Mouse (Mus musculus) large intestine, adult 2 months (tissue): ENCODE measurements around the gene Atp6v0a4. TPM values are rescaled to one million over a fixed set of nuclear protein-coding genes. Genes with fewer than 3 reads are reported as not detected.

Source experiments
- DNase-seq: peaks from one replicate; pipeline ENCODE4 v3.0.0-alpha.2; 2012; ENCODE audit warnings: low read depth, low spot score
- WGBS: fragments of 180-500 bp; shearing (Covaris S2); methylation state at CpG from one replicate; pipeline ENCODE4 v1.1.7; 2018; 5-methylcytosine and 5-hydroxymethylcytosine counted together
- polyA plus RNA-seq: library from polyadenylated mRNA; depleted of rRNA; stranded (reverse); fragments of >200 nt; gene quantifications from 2 replicates; pipeline ENCODE4 v1.2.3, GENCODE M21; 2012; rRNA removed

Gene Atp6v0a4
- polyA plus RNA-seq, 1 experiment, result 0.61 TPM

GRCm38 (mm10) chr6:38031924-38032540, 92.4 kb downstream of the Atp6v0a4 start:
- peak; percentile 16 for DNase-seq
- 31% methylated on average over 7 of the region's 7 CpGs for WGBS

- no peak for DNase-seq
- 50% methylated on average over 2 of the region's 2 CpGs for WGBS
Observed at GRCm38 (mm10) chr6:38028205-38028604, 96.2 kb downstream of the Atp6v0a4 start.

GRCm38 (mm10) chr6:38027771-38028170, 96.6 kb downstream of the Atp6v0a4 start:
- DNase-seq, result no peak
- WGBS, result 42% methylated on average over 1 of the region's 1 CpGs

- no peak for DNase-seq
- WGBS, result 12% methylated on average over 7 of the region's 7 CpGs
Observed at GRCm38 (mm10) chr6:38023284-38023683, 101.1 kb downstream of the Atp6v0a4 start.

- 74% methylated on average over 7 of the region's 7 CpGs for WGBS
- no peak for DNase-seq
Observed at GRCm38 (mm10) chr6:38021406-38021805, 103.0 kb downstream of the Atp6v0a4 start.

- 95% methylated on average over 2 of the region's 2 CpGs for WGBS
- DNase-seq, result no peak
Observed at GRCm38 (mm10) chr6:38012829-38013228, 111.6 kb downstream of the Atp6v0a4 start.

- no peak for DNase-seq
- WGBS, result 14% methylated on average over 6 of the region's 6 CpGs
Observed at GRCm38 (mm10) chr6:38007459-38007858, 116.9 kb downstream of the Atp6v0a4 start.

Other genes starting within 250 kb of the Atp6v0a4 start
- gene Svopl, start 77.6 kb downstream of the Atp6v0a4 start, polyA plus RNA-seq, result 0.26 and 0.29 TPM in 2 replicates
- not detected in 2 replicates for gene Tmem213, start 15.3 kb downstream of the Atp6v0a4 start, polyA plus RNA-seq
- gene D630045J12Rik, start 129.4 kb upstream of the Atp6v0a4 start, polyA plus RNA-seq, result 0.26 and 0.34 TPM in 2 replicates
- gene Zc3hav1l, start 174.7 kb upstream of the Atp6v0a4 start, polyA plus RNA-seq, result 0.64 and 1.2 TPM in 2 replicates
- 22.8 and 36.8 TPM in 2 replicates for gene Zc3hav1, start 230.0 kb upstream of the Atp6v0a4 start, polyA plus RNA-seq